Mouse (Mus musculus) gastrocnemius, postnatal 36 days (tissue): ENCODE data around the gene Fcho2. TPM values are rescaled to one million over a fixed set of nuclear protein-coding genes. Genes with fewer than 3 reads are reported as not detected.

Experiments used
- DNase-seq, 2 experiments: peaks; one replicate each; pipeline ENCODE4 v3.0.0; 2022
- intact Hi-C: fragments of 180-260 bp; cut with DNase I; formaldehyde crosslinking; loops from one replicate; pipeline ENCODE4 v1.15.1; 2025
- total RNA-seq, 2 experiments: library from RNA; stranded (reverse); gene quantifications; 2 replicates each; pipeline ENCODE4 v1.2.3; 2021

The Fcho2 gene
- total RNA-seq, 2 experiments from 2014 or later = 20.2 TPM

GRCm38 (mm10) chr13:98684144-98684900 is 130.9 kb downstream of the Fcho2 start:
- intact Hi-C loops = no loop called here
- DNase-seq = no peak

DNA sequence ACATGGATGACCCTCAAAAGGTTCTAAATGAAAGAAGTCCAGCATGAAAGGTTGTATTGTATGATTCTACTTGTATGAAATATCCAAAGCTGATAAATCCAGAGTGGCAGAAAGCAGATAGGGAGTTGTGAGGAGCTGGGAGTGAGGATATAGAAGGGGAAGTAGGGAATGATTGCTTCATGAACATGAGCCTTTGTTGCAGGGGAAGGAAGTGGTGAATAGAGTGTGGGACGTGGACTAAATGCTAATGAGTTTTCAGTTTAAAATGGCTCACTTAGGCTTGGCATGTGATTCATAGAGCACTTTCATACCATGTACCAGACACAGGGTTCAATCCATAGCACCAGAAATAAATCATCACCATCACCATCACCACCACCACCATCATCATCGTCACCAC is 131.8 kb downstream of the Fcho2 start:
- intact Hi-C loops = no loop called here
- no peak for DNase-seq

DNA sequence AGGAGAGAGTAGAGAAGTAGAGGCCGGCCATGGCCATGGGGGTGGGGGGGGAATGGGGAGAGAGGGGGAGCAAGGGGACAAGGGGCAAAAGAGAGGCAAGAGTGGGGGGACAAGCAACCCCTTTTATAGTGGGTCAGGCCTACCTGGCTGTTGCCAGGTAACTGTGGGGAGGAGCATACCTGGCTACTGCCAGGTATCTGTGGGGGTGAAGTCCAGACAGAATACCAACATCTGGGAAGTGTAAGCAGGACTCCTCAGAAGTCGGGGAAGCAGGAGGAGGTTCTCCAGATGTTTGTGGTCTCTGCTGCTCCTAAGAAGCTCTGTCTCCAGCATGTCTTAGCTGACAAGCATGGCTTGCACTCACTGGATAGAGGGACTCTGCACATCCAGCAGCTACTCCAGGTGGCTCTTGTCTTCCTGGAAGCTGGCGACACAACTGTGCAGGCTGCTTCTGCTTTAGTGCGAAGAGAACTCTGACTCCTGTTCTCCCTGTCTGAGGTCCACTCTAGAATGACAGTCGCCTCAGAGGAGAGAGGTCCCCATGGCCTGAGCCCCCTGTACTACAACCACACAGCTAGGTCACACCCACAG is 134.7 kb downstream of the Fcho2 start:
- no peak for DNase-seq
- intact Hi-C loops = no loop called here

GRCm38 (mm10) chr13:98679631-98680041 is 135.6 kb downstream of the Fcho2 start:
- intact Hi-C loops = no loop called here
- no peak for DNase-seq

DNA sequence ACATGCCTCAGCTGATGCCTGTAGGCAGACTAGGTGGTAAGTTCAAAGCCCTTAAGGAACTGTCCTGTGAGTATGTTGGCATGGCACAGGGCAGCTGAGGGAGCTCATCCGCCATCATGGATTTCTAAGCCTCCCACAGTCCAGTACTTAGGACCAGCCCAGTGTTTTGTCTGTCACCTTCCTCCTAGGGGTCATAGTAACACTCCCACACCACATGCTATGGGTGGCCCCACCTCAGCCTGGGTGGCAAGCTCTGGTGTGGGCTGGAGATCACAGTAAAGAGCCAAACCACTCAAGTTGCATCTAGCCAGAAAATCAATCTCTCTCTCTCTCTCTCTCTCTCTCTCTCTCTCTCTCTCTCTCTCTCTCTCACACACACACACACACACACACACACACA is 136.0 kb downstream of the Fcho2 start:
- intact Hi-C loops = no loop called here
- no peak for DNase-seq

DNA sequence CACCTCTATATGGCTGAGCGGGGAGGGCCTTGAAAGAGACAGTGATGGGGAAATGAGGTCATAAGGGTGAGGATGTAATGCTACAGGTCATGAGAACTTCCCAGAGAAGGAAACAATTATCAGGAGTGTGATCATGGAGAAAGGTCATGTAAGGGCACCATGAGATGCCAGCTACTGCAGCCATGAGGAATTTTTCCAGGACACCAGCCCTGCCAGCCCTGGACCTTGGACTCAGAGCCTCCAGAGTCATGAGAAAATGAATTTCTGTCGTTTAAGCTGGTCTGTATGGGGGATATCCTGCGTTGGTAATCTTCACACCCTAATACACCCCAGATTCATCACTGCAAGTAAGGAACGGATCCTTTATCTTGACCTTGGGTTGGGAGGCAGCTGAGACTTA is 141.3 kb downstream of the Fcho2 start:
- intact Hi-C loops = no loop called here
- DNase-seq = no peak

Other genes with a start within 250 kb of the Fcho2 start
- not detected for gene Tmem174, start 178.0 kb downstream of the Fcho2 start, total RNA-seq
- under 1 TPM; 0.37 to 0.71 TPM for gene Tmem171, start 120.6 kb downstream of the Fcho2 start, total RNA-seq
- gene Tnpo1, start 110.9 kb upstream of the Fcho2 start, total RNA-seq = 10 to 100 TPM; 29.3 to 30.8 TPM
- not detected for gene 1700024P04Rik, start 169.1 kb upstream of the Fcho2 start, total RNA-seq